In genomic region chr7:67208317-67208716, GRCm38 (mm10) we compare ENCODE assay signal across 28 mouse cellular contexts.
"Had no signal": no experiment of that assay in that cellular context is flagged by ENCODE, and none has a peak within 500 bp of the region (broad histone marks: within the 10 kb centered on the region; RNA-seq: fewer than 3 reads in every experiment).

No protein-coding gene starts in this region.

- DNase-seq: cerebellum, adult 18-20 months; cerebellum, adult 2 months; cerebellum, adult 8-10 months; cerebellum, adult 9-10 months; cerebellum, adult 9-11 months; cerebellum, postnatal 10 days; cerebellum, postnatal 14 days; cerebellum, postnatal 25 days; cerebellum, postnatal 36 days; embryo, embryonic 11 days; forebrain, postnatal 0 days; gastrocnemius, adult 2 months; gastrocnemius, postnatal 10 days; gastrocnemius, postnatal 14 days; gastrocnemius, postnatal 25 days; gastrocnemius, postnatal 36 days; heart, adult 18-20 months had no signal

- ATAC-seq: forebrain, embryonic 13.5 days; forebrain, embryonic 14.5 days; forebrain, embryonic 15.5 days; forebrain, embryonic 16.5 days; forebrain, postnatal 0 days had no signal

- H3K4me3 ChIP-seq: embryonic facial prominence, embryonic 10.5 days; embryonic facial prominence, embryonic 12.5 days; embryonic facial prominence, embryonic 13.5 days; embryonic facial prominence, embryonic 15.5 days; erythroblast, embryonic 14.5 days; forebrain, embryonic 10.5 days; forebrain, embryonic 12.5 days; forebrain, embryonic 13.5 days; forebrain, embryonic 15.5 days; gastrocnemius, adult 2 months had no signal

- H3K4me1 ChIP-seq: forebrain, embryonic 13.5 days; forebrain, embryonic 15.5 days had no signal

- H3K27ac ChIP-seq: embryonic facial prominence, embryonic 10.5 days; embryonic facial prominence, embryonic 12.5 days; embryonic facial prominence, embryonic 13.5 days; forebrain, embryonic 10.5 days; forebrain, embryonic 12.5 days; forebrain, embryonic 13.5 days; forebrain, embryonic 15.5 days; gastrocnemius, adult 2 months had no signal

- H3K27me3 ChIP-seq: embryonic facial prominence, embryonic 12.5 days; embryonic facial prominence, embryonic 13.5 days; embryonic facial prominence, embryonic 15.5 days; forebrain, embryonic 12.5 days; forebrain, embryonic 13.5 days; forebrain, embryonic 15.5 days had no signal

- H3K36me3 ChIP-seq: embryonic facial prominence, embryonic 10.5 days; embryonic facial prominence, embryonic 12.5 days; embryonic facial prominence, embryonic 13.5 days; embryonic facial prominence, embryonic 15.5 days; forebrain, embryonic 10.5 days; forebrain, embryonic 12.5 days; forebrain, embryonic 15.5 days had no signal

- H3K9ac ChIP-seq: embryonic facial prominence, embryonic 12.5 days; embryonic facial prominence, embryonic 13.5 days; embryonic facial prominence, embryonic 15.5 days; forebrain, embryonic 12.5 days; forebrain, embryonic 13.5 days; forebrain, embryonic 15.5 days; forebrain, postnatal 0 days had no signal

- H3K4me2 ChIP-seq: embryonic facial prominence, embryonic 12.5 days; embryonic facial prominence, embryonic 13.5 days; embryonic facial prominence, embryonic 15.5 days; forebrain, embryonic 12.5 days; forebrain, embryonic 13.5 days; forebrain, embryonic 15.5 days had no signal

- H3K9me3 ChIP-seq: embryonic facial prominence, embryonic 10.5 days; embryonic facial prominence, embryonic 12.5 days; embryonic facial prominence, embryonic 13.5 days; embryonic facial prominence, embryonic 15.5 days; forebrain, embryonic 10.5 days; forebrain, embryonic 12.5 days; forebrain, embryonic 13.5 days; forebrain, embryonic 15.5 days had no signal
